Mouse (Mus musculus) thymus, adult 2 months (tissue): ENCODE data around the gene Dctn1. TPM values are rescaled to one million over a fixed set of nuclear protein-coding genes. Genes with fewer than 3 reads are reported as not detected.

Experiments used
- DNase-seq: peaks from one replicate; pipeline ENCODE4 v3.0.0; 2021
- H3K27ac ChIP-seq: fragments of 200-500 bp; 2 replicates; pipeline ENCODE4 v1.5.1; 2012; ENCODE audit warnings: low read length, control low read depth; ENCODE audit not compliant: control insufficient read depth, insufficient read depth
- H3K27me3 ChIP-seq: fragments of 200-500 bp; 2 replicates; pipeline ENCODE4 v1.6.1; 2012; ENCODE audit warnings: mild to moderate bottlenecking, low read length, moderate library complexity, mixed read lengths; ENCODE audit not compliant: control insufficient read depth, insufficient read depth
- H3K36me3 ChIP-seq: fragments of 200-500 bp; 2 replicates; pipeline ENCODE4 v1.6.1; 2012; ENCODE audit warnings: mild to moderate bottlenecking, low read length, moderate library complexity; ENCODE audit not compliant: control insufficient read depth, insufficient read depth
- H3K4me1 ChIP-seq: fragments of 200-500 bp; replicated peaks from 2 replicates; pipeline ENCODE4 v1.6.1; 2012; ENCODE audit warnings: low read length; ENCODE audit not compliant: control insufficient read depth, insufficient read depth
- H3K4me3 ChIP-seq: fragments of 200-500 bp; 2 replicates; pipeline ENCODE4 v1.5.1; 2012; ENCODE audit warnings: mild to moderate bottlenecking, low read length, control low read depth, moderate library complexity; ENCODE audit not compliant: control insufficient read depth, insufficient read depth
- CTCF ChIP-seq: fragments of 200-500 bp; IDR thresholded peaks from 2 replicates; pipeline ENCODE4 v1.5.1; 2012; ENCODE audit warnings: mild to moderate bottlenecking, control low read depth, low read length, moderate library complexity, borderline replicate concordance; ENCODE audit not compliant: control insufficient read depth, poor library complexity, insufficient read depth; ENCODE audit errors: extremely low read depth
- POLR2A ChIP-seq: fragments of 200-500 bp; IDR thresholded peaks from 2 replicates; pipeline ENCODE4 v1.6.1; 2012; ENCODE audit warnings: mild to moderate bottlenecking, low read length, control low read depth, moderate library complexity; ENCODE audit not compliant: control insufficient read depth, poor library complexity, insufficient read depth; ENCODE audit errors: extremely low read depth
- WGBS: fragments of 180-500 bp; shearing (Covaris S2); methylation state at CpG from one replicate; pipeline ENCODE4 v1.1.7; 2018; 5-methylcytosine and 5-hydroxymethylcytosine counted together
- polyA plus RNA-seq: library from polyadenylated mRNA; depleted of rRNA; stranded (reverse); fragments of >200 nt; gene quantifications from 2 replicates; pipeline ENCODE4 v1.2.3, GENCODE M21; 2012

Dctn1 gene
- polyA plus RNA-seq, 1 experiment, result 166 TPM

- Histone ChIP-seq H3K27ac (no peak overlapping the region), H3K27me3 (no peaks in the 10 kb centered on the region), H3K4me1 (peaks cover 4% of the 10 kb centered on the region; the same call in 1 of the 2 replicates), H3K4me3 (no peak overlapping the region), H3K36me3 (0 out of 2 replicates have a peak, but pooled peaks cover 4% of the 10 kb centered on the region)
- WGBS, result 93% methylated on average over 6 of the region's 6 CpGs
- no peak for DNase-seq
- no peak for TF ChIP-seq CTCF
- TF ChIP-seq POLR2A, result no peak
These were observed 14.9 kb downstream of the Dctn1 start for GRCm38 (mm10) chr6:83180605-83181004.

DNA sequence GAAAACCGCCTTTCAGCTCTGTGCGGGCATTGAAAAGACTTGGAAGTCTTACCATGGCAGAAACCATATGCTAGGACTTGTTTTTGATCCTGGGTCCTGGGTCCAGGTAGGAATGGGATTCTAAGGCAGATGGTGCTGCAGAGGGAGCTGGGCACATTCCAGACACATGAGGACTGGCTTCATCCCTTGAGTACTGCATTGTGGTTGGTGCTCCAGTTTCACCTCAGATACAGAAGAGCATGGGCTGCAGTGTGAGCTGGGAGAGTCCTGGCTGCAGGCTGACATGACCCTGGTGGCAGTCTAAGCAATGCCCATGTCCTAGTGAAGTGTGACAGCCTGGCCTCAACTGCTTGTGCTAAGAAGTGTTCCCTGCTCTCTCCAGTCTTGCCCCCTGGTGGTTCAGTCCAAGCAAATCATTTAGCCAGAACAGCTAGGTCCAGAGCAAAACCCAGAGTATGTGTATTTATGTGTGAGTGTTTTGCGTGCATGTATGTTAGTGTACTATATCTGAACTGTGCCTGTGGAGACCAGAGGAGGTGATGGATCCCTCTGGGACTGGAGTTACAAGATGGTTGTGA, 19.2 kb downstream of the Dctn1 start:
- 91% methylated on average over 3 of the region's 3 CpGs for WGBS
- Histone ChIP-seq H3K27ac (no peak overlapping the region), H3K36me3 (peaks cover 7% of the 10 kb centered on the region; the same call in 1 of the 2 replicates), H3K27me3 (no peaks in the 10 kb centered on the region), H3K4me3 (no peak overlapping the region), H3K4me1 (peaks cover 6% of the 10 kb centered on the region)
- no peak for TF ChIP-seq POLR2A
- TF ChIP-seq CTCF, result no peak
- no peak for DNase-seq

DNA sequence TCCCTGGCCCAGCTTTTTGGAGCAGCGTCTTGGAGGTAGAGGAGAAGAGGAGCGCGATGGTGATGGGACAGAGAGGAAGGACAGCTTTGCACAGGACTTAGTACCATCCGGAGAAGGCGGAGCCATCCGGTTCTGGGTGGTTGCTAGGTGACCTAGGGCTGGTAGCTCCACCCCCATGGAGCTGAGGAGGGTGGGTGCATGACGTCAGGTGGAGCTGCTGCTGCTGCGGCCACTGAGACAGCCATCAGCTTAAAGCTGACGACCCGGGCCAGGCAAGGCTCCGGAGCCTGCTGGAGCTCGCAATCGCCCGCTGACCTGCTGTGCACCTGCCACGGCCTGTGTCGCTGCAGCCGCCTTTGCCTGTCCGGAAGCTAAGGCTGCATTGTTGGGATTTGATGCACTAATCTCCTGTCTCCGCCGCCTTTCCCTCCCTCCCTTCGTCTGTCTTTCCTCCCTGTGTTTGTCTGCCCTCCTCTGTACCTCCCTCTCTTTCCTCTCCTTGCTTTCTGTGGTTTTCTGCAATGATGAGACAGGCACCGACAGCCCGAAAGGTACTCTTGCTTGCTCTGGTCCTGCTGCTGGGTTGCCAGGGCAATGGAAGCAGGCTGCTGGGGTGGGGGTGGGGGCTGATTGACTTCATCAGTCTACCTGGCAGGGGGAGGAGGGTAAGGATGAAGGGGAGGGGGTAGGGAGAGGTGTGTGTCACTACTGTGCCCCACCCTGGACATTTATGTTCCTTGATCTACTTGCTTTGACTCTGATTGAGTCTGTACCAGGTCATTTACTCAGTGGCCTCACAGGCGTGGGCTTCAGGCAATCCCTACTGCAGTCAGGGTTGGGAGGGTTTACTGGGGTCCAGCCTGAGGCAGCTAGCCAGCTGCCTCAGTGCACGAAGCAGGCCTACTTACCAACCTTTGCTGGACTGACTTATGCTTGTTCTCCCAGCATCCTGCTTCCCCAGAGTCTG, 20.5 kb downstream of the Dctn1 start:
- DNase-seq, result peak; percentile 52
- Histone ChIP-seq H3K4me3 (no peak overlapping the region), H3K27ac (no peak overlapping the region), H3K4me1 (peaks cover 6% of the 10 kb centered on the region), H3K27me3 (no peaks in the 10 kb centered on the region), H3K36me3 (peaks cover 19% of the 10 kb centered on the region)
- TF ChIP-seq CTCF (no peak), POLR2A (no peak)
- WGBS, result 43% methylated on average over 25 of the region's 25 CpGs

- peaks cover 6% of the 10 kb centered on the region for H3K4me1 ChIP-seq
- TF ChIP-seq POLR2A, result no peak
- TF ChIP-seq CTCF, result no peak
- DNase-seq, result no peak
- peaks cover 25% of the 10 kb centered on the region for H3K36me3 ChIP-seq
- no peak overlapping the region for H3K27ac ChIP-seq
- 93% methylated on average over 2 of the region's 2 CpGs for WGBS
- no peak overlapping the region for H3K4me3 ChIP-seq
- H3K27me3 ChIP-seq, result no peaks in the 10 kb centered on the region
These were observed 21.2 kb downstream of the Dctn1 start for GRCm38 (mm10) chr6:83186946-83187345.

GRCm38 (mm10) chr6:83193571-83193970, 27.9 kb downstream of the Dctn1 start:
- TF ChIP-seq POLR2A (no peak), CTCF (no peak)
- H3K27me3 ChIP-seq, result no peaks in the 10 kb centered on the region
- H3K4me3 ChIP-seq, result no peak overlapping the region
- 22% methylated on average over 7 of the region's 7 CpGs for WGBS
- H3K36me3 ChIP-seq, result peaks cover 49% of the 10 kb centered on the region
- peak; percentile 31 for DNase-seq
- no peak overlapping the region for H3K27ac ChIP-seq
- H3K4me1 ChIP-seq, result no peaks in the 10 kb centered on the region; the same call in 1 of the 2 replicates

DNA sequence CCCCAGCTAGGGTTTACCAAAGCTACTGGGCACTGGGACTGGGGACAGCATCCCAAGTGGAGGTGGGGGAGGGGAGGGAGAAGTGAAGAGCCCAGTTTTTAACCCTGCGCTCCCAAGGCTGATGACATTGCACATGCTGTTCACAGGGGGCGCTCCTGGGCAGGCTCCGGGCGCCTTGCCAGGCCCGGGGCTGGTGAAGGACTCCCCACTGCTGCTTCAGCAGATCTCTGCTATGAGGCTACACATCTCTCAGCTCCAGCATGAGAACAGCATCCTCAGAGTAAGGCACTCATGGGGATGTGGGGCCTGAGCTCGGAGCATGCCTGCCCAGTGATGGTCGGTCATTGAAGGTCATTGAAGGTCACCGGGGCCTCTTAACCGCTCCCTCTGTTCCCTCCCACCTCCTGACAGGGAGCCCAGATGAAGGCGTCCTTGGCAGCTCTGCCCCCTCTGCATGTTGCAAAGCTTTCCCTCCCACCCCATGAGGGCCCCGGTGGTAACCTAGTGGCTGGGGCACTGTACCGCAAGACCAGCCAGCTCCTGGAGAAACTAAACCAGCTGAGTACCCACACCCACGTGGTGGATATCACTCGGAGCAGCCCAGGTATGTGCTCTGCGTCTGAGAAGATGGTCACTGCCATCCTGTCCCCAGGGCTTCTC, 31.8 kb downstream of the Dctn1 start:
- Histone ChIP-seq H3K4me1 (no peaks in the 10 kb centered on the region; the same call in 1 of the 2 replicates), H3K27ac (no peak overlapping the region), H3K36me3 (peaks cover 23% of the 10 kb centered on the region), H3K27me3 (no peaks in the 10 kb centered on the region), H3K4me3 (no peak overlapping the region)
- TF ChIP-seq CTCF (no peak), POLR2A (no peak)
- WGBS, result 91% methylated on average over 15 of the region's 15 CpGs
- no peak for DNase-seq
